Mouse (Mus musculus) midbrain, embryonic 14.5 days (tissue): Measurements from ENCODE around the gene Naaladl2. TPM values are rescaled to one million over a fixed set of nuclear protein-coding genes. Genes with fewer than 3 reads are reported as not detected.
"Not testable (repeated sequence)": the region's sequence is repeated elsewhere in the genome, so short reads cannot be mapped to it uniquely, and the experiment has no call there.

ENCODE experiments used
- ATAC-seq: fragments of 200-750 bp; cut with Nextera tagmentation; 2 replicates; pipeline ENCODE4 v1.8.0; 2017; ENCODE audit warnings: moderate number of reproducible peaks, moderate library complexity; ENCODE audit not compliant: low FRiP score, low TSS enrichment
- DNase-seq: peaks from one replicate; pipeline ENCODE4 v3.0.0-alpha.2; 2015
- H3K27ac ChIP-seq: fragments of 300-500 bp; sonication (generic); replicated peaks from 2 replicates; pipeline ENCODE4 v1.5.1; 2014; ENCODE audit warnings: mild to moderate bottlenecking, low read depth, low read length, moderate library complexity
- H3K27me3 ChIP-seq: fragments of 300-500 bp; sonication (generic); 2 replicates; pipeline ENCODE4 v1.6.1; 2014; ENCODE audit warnings: low read length, control low read depth, mixed read lengths; ENCODE audit not compliant: control insufficient read depth, insufficient read depth
- H3K36me3 ChIP-seq: fragments of 300-500 bp; sonication (generic); 2 replicates; pipeline ENCODE4 v1.6.1; 2014; ENCODE audit warnings: low read length, control low read depth; ENCODE audit not compliant: control insufficient read depth, insufficient read depth
- H3K4me1 ChIP-seq: fragments of 300-500 bp; sonication (generic); 2 replicates; pipeline ENCODE4 v1.6.1; 2014; ENCODE audit warnings: mild to moderate bottlenecking, antibody characterized with exemption, low read length, control low read depth; ENCODE audit not compliant: control insufficient read depth, insufficient read depth
- H3K4me2 ChIP-seq: fragments of 300-500 bp; sonication (generic); 2 replicates; pipeline ENCODE4 v1.6.1; 2014; ENCODE audit warnings: mild to moderate bottlenecking, low read length, moderate library complexity
- H3K4me3 ChIP-seq: fragments of 300-500 bp; sonication (generic); replicated peaks from 2 replicates; pipeline ENCODE4 v1.5.1; 2014; ENCODE audit warnings: low read depth, low read length
- H3K9ac ChIP-seq: fragments of 300-500 bp; sonication (generic); replicated peaks from 2 replicates; pipeline ENCODE4 v1.6.1; 2014; ENCODE audit warnings: mild to moderate bottlenecking, low read length, moderate library complexity
- H3K9me3 ChIP-seq: fragments of 300-500 bp; sonication (generic); 2 replicates; pipeline ENCODE4 v1.6.1; 2016; ENCODE audit warnings: low read length, control low read depth, mixed read lengths; ENCODE audit not compliant: control insufficient read depth
- WGBS: fragments of 180-500 bp; shearing (Covaris S2); extraction: QIAGEN DNeasy Blood & Tissue Kit; methylation state at CpG from one replicate; pipeline ENCODE4 v1.1.7; 2014; 5-methylcytosine and 5-hydroxymethylcytosine counted together
- polyA plus RNA-seq: library from polyadenylated mRNA; unstranded; fragments of >200 nt; fragmentation: Nextera tagmentation; extraction: Ambion mirVana; gene quantifications from 2 replicates; pipeline ENCODE4 v1.2.1, GENCODE M21; 2014

Naaladl2 gene
- polyA plus RNA-seq, 1 experiment from 2014 or later = 0.58 TPM

DNA sequence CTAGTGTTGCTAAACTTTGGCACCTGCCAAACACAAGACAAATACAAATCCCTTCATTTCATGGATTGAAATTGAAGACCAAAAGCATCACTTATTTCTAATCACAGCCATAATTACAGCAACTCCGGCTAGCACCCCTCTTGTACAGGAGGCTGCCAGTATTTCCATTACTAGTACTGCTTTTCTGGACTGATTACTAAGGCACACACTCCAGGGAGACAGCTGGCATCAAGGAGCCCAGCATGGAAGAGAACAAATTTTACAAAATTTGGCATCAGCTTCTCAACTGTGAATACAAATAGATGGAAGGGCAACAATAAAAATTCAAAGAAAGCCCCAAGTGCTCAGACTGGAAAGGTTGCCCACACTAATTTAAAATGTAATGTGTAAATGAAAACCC lies 133.3 kb downstream of the Naaladl2 start:
- Histone ChIP-seq H3K9ac (no peak overlapping the region), H3K27me3 (no peaks in the 10 kb centered on the region), H3K36me3 (no peaks in the 10 kb centered on the region), H3K4me1 (no peaks in the 10 kb centered on the region), H3K4me2 (no peak overlapping the region), H3K9me3 (no peaks in the 10 kb centered on the region), H3K27ac (no peak overlapping the region), H3K4me3 (no peak overlapping the region)
- 82% methylated on average over 1 of the region's 1 CpGs for WGBS
- DNase-seq (no peak), ATAC-seq (no peak)

DNA sequence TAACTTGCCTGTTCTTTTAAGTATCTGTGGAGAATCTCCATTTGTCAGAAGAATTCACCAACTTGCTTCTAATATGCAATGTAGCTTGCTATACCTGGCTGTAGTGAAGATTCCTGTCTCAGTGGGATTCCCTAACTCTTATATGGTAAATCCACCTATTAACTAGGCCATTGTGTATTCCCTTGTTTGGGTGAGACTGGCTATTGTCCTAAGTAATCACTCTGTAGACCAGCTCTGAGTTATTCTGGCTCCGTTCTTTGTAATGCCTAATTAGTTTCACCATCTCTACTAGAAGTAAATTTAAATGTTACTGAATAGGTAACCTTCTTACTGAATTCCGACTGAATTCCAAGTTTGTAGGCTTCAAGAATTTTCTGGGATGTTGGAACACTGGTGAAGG lies 137.3 kb downstream of the Naaladl2 start:
- not testable (repeated sequence) for H3K36me3 ChIP-seq, ATAC-seq, H3K27ac ChIP-seq, H3K4me2 ChIP-seq, H3K4me3 ChIP-seq, H3K9me3 ChIP-seq, H3K27me3 ChIP-seq, DNase-seq, H3K9ac ChIP-seq, H3K4me1 ChIP-seq
- 35% methylated on average over 2 of the region's 2 CpGs for WGBS

DNA sequence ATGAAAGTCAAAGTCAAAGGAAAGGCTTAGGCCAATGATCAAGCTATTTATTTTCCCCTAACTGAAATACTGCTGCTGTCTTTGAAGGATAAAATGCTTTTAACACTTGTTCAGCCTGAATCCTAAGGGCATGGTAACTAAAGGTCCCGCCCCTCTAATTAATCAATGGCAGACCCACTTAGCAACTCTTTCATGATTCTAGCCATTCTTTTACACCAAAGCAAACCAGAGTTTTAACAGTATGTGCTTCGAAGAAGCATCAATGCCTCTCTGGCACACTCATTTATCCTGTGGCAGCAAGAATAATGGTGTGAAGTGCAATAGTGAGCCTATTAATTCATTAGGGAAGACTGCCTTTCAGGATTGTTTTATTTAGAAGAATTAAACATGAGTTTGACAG lies 151.5 kb downstream of the Naaladl2 start:
- Histone ChIP-seq H3K4me1 (no peaks in the 10 kb centered on the region), H3K9ac (no peak overlapping the region), H3K36me3 (no peaks in the 10 kb centered on the region), H3K4me2 (no peak overlapping the region), H3K4me3 (no peak overlapping the region), H3K27ac (no peak overlapping the region), H3K27me3 (no peaks in the 10 kb centered on the region), H3K9me3 (no peaks in the 10 kb centered on the region)
- WGBS = 50% methylated on average over 2 of the region's 2 CpGs
- DNase-seq = peak; percentile 25
- ATAC-seq = no peak

DNA sequence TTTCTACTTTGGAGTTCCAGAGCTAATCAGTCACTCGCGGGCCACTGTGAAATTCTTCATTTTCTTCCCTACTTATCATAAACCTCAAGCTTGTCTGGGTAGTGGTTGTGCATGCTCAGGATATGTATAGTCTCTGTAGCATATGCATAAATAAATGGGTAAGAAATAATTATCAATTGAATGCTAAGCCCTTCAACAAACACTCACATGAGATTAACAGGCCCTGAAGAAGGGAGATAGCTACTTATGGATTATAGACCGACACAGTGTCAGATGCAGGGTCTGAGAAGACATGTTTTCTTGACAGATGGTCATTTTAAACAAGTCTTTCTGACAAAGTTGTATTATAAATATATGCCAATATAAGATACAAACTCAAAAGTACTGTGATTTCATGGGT lies 152.0 kb downstream of the Naaladl2 start:
- Histone ChIP-seq H3K27me3 (no peaks in the 10 kb centered on the region), H3K9ac (no peak overlapping the region), H3K4me2 (no peak overlapping the region), H3K27ac (no peak overlapping the region), H3K4me3 (no peak overlapping the region), H3K4me1 (no peaks in the 10 kb centered on the region), H3K9me3 (no peaks in the 10 kb centered on the region), H3K36me3 (no peaks in the 10 kb centered on the region)
- ATAC-seq (no peak; the same call in 1 of the 2 replicates), DNase-seq (peak; percentile 21)
- WGBS = 51% methylated on average over 3 of the region's 3 CpGs

DNA sequence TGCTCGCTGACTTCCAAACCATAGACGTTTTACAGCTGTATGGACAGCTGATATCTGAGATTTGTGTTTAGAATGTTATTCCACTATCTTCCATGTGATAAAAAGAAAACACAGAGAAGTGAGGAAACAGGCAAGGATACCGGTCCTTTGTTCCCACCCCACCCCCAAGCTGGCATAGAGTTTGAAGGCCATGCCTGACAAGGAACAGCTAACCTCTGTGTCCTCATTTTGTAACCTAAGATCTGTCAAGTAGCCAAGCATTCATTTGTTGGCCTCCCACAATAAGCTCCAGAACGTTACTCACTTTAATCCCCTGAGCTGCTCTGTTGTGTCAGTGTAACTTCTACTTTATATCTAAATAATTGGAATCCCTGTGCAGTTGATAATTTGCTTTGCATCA lies 161.9 kb downstream of the Naaladl2 start:
- H3K36me3 ChIP-seq = no peaks in the 10 kb centered on the region
- DNase-seq = no peak
- no peak overlapping the region for H3K4me2 ChIP-seq
- ATAC-seq = no peak
- no peaks in the 10 kb centered on the region for H3K9me3 ChIP-seq
- H3K4me1 ChIP-seq = no peaks in the 10 kb centered on the region
- no peak overlapping the region for H3K9ac ChIP-seq
- no peak overlapping the region for H3K27ac ChIP-seq
- H3K4me3 ChIP-seq = no peak overlapping the region
- no peaks in the 10 kb centered on the region for H3K27me3 ChIP-seq
- 73% methylated on average over 4 of the region's 4 CpGs for WGBS

DNA sequence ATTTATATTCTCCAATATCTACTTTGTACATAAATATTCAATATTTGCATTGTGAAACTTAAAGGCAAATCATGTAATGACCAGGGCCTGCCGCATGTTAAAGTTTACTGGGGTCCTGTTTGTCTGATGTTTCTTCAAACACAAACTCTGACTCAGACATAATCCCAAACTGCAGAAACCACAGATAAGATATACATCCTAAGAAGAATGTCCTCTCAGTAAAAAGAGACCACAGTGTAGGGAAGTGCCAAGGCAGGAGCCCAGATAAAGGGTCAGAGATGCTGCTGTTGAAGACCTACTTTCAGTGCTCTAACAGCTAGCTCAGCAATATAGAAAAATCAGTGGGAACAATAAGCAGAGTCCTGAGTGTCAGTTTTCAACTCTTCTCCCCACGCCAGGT lies 201.9 kb downstream of the Naaladl2 start:
- Histone ChIP-seq H3K27ac (no peak overlapping the region), H3K9me3 (no peaks in the 10 kb centered on the region), H3K9ac (no peak overlapping the region), H3K4me2 (no peak overlapping the region), H3K4me3 (no peak overlapping the region), H3K4me1 (no peaks in the 10 kb centered on the region), H3K36me3 (no peaks in the 10 kb centered on the region), H3K27me3 (no peaks in the 10 kb centered on the region)
- WGBS = 92% methylated on average over 2 of the region's 2 CpGs
- DNase-seq (no peak), ATAC-seq (no peak)

DNA sequence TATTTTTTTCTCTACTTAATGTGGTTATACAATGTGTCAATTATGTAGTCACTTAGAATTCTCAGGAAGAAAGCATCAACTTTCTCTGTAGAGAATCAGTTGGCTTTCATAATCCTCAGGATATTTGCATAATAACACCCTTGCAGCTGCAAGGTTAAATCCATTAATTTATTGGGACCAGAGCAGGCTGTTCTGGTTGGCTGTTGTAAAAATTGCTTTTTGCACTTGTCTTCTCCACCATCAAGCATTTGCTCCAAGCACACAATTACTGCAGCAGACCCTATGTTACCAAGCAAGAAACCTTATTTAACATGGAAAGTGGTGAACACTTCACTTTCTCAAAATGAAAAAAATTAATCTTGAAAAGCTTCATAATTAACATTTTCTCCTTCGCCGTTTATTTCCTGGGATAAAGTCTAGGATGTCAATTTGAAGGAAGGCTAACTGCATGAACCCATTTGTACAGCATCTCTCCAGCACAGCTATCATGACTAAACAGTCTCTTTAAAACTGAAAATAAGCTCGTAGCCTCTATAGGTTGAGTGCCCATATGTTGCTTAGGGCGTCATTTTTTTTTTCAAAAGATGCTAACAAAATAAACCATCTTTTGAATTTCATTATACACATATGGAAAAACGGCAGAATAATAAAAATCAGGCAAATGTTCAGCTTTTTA lies 205.4 kb downstream of the Naaladl2 start:
- no peak overlapping the region for H3K9ac ChIP-seq
- H3K4me3 ChIP-seq = no peak overlapping the region
- ATAC-seq (peak; percentile 58; the same call in 1 of the 2 replicates), DNase-seq (peak; percentile 46)
- no peak overlapping the region for H3K27ac ChIP-seq
- no peaks in the 10 kb centered on the region for H3K9me3 ChIP-seq
- H3K27me3 ChIP-seq = no peaks in the 10 kb centered on the region
- H3K36me3 ChIP-seq = no peaks in the 10 kb centered on the region
- no peak overlapping the region for H3K4me2 ChIP-seq
- no peaks in the 10 kb centered on the region for H3K4me1 ChIP-seq
- WGBS = 66% methylated on average over 5 of the region's 5 CpGs

DNA sequence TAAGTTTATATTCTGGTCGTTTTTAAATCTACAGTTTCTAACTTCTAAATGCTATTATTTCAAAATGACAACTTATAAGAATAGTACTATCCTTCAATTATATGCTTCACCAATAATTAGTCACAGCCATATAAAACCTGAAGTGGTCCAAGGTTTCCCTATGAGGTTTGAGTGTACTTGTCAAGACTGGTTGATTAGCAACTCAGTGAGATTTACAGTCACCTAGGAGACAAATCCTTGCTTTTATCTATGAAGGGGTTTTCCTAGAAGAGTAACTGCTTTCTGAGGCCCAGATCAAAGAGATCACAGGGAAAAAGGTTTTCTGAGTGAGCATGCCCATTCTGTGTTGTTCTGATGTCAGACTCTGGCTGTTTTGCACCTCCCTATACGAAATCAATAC lies 222.2 kb downstream of the Naaladl2 start:
- Histone ChIP-seq H3K4me3 (no peak overlapping the region), H3K4me2 (no peak overlapping the region), H3K9ac (no peak overlapping the region), H3K9me3 (no peaks in the 10 kb centered on the region), H3K27ac (no peak overlapping the region), H3K4me1 (0 out of 2 replicates have a peak, but pooled peaks cover 3% of the 10 kb centered on the region), H3K36me3 (no peaks in the 10 kb centered on the region), H3K27me3 (no peaks in the 10 kb centered on the region)
- WGBS = 8% methylated on average over 2 of the region's 2 CpGs
- DNase-seq (peak; percentile 46), ATAC-seq (no peak)

DNA sequence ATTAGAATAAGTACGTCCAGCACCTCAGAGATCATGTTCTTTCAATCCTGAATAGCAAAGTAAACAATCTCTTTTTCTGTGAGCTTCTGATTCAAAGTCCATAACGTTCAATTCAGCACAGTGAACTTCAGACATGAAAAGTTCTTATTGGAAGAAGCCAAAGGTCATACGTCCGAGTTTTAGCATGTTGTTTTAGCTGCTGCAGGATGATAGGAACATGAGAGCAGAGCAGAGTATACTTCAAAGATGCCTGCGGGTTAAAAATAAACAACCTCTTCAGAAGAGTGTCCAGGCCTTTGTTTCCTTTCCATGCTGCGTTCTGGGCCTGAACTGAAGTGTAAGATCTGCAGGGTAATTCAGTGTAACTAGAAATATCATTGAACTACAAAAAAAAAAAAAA lies 222.7 kb downstream of the Naaladl2 start:
- H3K4me3 ChIP-seq = no peak overlapping the region

More for the DNA sequence above, 222.7 kb downstream of the Naaladl2 start:
- Histone ChIP-seq H3K9me3 (no peaks in the 10 kb centered on the region), H3K4me2 (no peak overlapping the region), H3K27me3 (no peaks in the 10 kb centered on the region), H3K4me1 (0 out of 2 replicates have a peak, but pooled peaks cover 3% of the 10 kb centered on the region), H3K27ac (no peak overlapping the region), H3K36me3 (no peaks in the 10 kb centered on the region), H3K9ac (no peak overlapping the region)
- 29% methylated on average over 6 of the region's 6 CpGs for WGBS
- ATAC-seq (no peak), DNase-seq (peak; percentile 31)
